Mouse (Mus musculus): ENCODE data around the gene Cabcoco1.

Cabcoco1 gene

GRCm38 (mm10) chr10:68507741-68508140, 34.0 kb downstream of the Cabcoco1 start:
- DNase-seq (ENCODE audit: low spot score) = no peak

DNA sequence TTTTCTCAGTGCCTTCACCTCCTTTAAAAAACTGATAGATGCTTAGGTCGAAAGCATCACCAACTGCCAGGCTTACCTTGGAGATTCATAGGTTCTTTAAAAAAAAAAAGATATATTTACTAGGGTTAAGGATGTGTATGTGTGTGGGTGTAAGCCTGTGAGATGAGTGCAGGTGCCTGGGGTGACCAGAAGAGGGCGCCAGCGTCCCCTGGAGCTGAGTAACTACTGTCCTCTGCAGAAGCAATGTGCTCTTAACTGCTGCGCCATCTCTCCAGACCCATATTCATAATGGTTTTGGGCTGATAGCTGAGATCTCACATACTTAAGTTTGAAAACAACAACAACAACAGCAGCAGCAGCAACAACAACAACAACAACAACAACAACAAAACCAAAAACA, 35.5 kb downstream of the Cabcoco1 start:
- no peak for DNase-seq (ENCODE audit: low spot score)

- no peak for DNase-seq (ENCODE audit: low spot score)
Measured at GRCm38 (mm10) chr10:68504586-68505152, 37.0 kb downstream of the Cabcoco1 start.

DNA sequence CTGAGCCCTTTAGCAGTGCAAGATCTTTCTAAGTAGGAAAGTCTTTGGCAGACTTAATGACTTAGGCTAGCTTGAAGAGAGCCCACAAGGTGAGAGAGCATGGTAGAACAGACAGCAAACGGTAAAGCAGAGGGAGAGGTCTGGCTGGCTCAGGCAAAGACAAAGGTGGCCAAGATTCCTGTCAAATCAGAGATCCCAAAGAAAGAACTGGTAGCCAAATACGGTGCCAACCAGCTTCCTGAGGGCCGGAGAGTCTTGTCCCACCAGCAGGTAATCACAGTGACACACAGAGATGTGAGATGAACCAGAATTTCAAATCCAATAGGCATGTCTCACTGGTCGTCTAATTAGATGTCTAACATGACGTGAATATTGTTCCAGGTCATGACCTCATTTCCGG, 40.6 kb downstream of the Cabcoco1 start:
- DNase-seq (ENCODE audit: low spot score) = no peak

DNA sequence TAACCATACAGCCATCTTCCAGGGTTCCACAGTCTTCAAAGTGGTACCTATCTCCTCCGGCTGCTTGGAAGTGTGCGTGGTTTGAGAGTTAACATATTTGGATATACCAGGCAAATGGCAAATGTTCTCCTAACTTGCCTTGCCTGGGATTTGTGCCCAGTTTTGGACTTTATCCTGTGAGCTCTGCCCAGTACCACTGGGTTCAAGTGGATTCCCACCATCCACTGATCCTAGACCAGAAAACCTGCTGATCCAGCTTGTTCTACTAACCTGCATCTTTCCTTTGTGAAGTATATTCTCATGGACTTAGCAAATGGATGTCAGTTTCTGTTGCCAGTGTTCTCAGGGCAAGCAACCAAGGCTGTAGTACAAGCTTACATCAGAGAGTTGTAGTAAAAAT, 46.5 kb downstream of the Cabcoco1 start:
- DNase-seq (ENCODE audit: low spot score) = no peak

DNA sequence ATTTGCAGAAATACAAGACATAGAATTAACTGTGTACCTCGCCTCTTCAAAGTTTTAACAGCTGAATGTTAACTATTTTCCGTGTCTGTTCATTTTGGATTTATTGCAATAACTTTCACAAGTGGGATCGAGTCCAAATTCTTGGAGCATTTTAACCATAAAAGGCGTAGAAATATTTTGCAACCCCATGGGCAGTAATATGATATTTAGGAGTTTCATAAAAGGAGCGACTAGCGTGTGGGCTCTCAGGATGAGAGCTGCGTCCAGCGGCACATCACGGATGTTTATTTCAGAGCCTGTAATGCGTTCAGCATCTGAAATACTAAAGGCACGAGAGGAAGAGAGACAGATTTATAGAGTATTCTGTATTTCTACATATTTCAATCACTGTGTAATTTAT, 50.1 kb downstream of the Cabcoco1 start:
- DNase-seq (ENCODE audit: low spot score) = no peak

DNA sequence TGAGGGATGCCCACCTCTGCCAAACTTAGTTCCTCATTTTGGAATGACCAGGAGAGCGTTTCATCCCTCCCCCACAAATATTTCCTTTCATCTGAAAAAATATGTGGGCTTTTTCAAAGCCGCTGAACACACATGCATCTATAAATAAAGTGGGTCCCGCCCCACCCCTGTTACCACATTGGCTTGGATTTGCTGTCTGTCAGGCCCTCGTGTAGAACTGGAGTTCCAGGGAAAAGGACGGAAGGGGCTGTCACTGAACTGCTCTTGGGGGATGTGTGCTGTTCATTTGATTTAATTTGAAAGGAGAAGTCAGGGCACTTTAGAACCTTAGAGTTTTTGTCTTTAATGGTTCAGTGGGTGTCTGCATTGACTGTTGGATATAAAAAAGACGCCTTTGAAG, 50.9 kb downstream of the Cabcoco1 start:
- no peak for DNase-seq (ENCODE audit: low spot score)

DNA sequence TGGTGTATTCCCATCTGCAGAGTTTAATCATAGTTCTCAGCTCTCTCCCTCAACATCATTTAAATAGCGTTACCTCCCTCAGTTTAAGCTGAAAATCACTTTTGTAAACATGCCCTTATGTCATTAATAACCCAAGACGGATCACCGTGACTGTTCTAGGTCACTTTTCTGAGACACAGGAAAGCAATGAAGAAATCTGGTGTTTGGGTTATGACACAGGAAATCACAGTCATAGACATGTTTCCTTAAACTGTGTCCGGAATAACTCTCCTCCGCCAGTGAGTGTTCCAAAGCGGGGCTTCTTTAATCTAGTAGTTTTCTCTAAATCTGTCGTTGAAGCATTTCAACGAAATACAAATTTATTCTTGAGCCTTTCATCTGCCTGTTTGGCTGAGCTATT, 68.9 kb downstream of the Cabcoco1 start:
- DNase-seq (ENCODE audit: low spot score) = no peak

- DNase-seq (ENCODE audit: low spot score) = no peak
Measured at GRCm38 (mm10) chr10:68465737-68466327, 75.9 kb downstream of the Cabcoco1 start.

DNA sequence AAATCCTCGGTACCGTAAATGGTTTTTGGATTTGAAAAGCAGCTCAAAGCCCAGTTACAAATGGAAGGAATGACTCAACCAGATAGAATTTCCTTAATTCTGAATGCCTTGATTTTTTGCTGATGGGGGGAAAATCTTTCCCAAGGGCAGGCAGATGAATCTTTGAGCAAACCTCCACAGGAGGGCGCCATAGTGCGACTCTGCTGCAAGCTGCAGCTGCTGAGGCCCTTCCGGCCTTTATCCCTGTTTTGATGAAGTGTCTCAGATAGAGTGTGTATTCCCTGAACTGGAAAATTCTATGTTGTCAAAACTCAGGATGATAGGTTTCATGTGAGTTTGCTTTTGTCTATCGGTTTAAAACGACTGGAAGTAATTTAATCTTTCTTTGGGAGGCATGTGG, 76.8 kb downstream of the Cabcoco1 start:
- no peak for DNase-seq (ENCODE audit: low spot score)

GRCm38 (mm10) chr10:68459784-68460183, 81.9 kb downstream of the Cabcoco1 start:
- DNase-seq (ENCODE audit: low spot score) = no peak

GRCm38 (mm10) chr10:68457019-68457418, 84.7 kb downstream of the Cabcoco1 start:
- no peak for DNase-seq (ENCODE audit: low spot score)

DNA sequence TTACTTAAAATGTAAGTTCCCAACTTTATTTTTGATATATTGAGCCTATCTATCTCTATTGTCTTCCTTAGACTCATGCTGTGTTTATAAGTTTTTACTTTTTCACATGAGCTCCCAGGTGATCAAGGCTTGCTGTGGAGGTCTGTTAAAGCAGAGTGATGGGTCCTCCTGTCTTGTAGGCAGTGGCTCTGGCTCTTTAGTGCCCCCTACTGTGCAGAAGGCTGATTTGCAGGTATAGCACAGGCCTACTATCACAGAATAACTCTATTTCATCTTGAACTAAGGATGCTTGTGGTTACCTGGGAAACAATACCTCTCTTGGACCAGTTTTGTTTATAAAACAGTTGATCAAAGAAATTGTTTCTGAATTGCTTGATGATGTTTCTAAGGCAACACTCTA, 87.2 kb downstream of the Cabcoco1 start:
- DNase-seq (ENCODE audit: low spot score) = no peak

GRCm38 (mm10) chr10:68446797-68447125, 94.9 kb downstream of the Cabcoco1 start:
- DNase-seq (ENCODE audit: low spot score) = no peak

- no peak for DNase-seq (ENCODE audit: low spot score)
Measured at GRCm38 (mm10) chr10:68445876-68446796, 95.6 kb downstream of the Cabcoco1 start.

GRCm38 (mm10) chr10:68445244-68445811, 96.4 kb downstream of the Cabcoco1 start:
- no peak for DNase-seq (ENCODE audit: low spot score)

DNA sequence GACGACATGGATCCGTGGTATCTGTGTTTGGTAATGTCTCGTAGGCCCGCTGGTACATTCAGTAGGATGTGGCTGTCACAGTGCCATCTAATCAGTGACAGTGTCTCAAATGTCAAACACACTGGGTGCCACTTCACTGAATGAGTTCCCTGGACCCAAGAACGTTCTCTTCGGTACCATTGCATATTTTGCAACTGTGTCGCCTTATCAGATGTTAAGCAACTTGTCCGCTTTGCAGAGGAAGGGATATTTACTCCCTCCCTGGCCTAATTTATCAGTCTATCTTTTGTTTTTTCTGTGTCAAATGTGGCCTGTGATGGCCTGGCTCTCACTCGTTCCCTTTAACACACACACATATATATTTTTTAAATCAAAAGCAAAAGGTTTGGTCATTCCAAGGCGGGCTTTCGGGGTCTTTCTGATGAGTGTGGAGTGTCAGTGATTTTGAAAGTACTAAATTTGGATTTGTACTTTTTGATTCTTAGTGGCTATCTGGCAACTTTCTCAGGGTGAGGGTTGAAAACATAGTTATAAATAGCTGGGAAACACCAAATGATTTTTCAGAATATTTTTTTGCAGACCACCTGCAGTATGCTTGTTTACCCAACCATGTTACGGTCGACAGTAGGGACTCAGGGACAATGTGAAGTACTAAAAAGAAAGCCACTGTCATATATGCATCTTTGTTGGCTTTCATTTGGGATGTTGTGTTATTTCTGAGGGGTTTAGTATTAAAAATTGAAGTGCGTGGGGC, 97.2 kb downstream of the Cabcoco1 start:
- DNase-seq (ENCODE audit: low spot score) = no peak

DNA sequence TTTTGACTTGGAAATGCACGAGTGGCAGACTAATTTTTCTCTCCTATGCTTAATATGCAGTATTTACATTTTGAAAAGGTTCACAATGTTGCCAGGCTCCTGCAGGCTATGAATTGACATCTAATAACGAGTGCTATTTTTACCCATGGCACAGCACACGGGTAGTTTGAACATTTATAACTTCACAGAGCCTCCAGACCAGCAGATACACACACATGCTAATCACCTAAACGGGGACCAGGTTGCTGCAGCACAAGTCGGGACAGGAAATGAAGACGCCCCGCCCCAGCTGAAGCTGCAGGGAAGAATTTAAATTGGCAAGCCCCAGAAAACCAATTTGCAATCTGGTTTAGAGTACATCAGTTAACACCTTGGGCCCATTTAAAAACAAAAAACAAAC, 98.6 kb downstream of the Cabcoco1 start:
- no peak for DNase-seq (ENCODE audit: low spot score)

DNA sequence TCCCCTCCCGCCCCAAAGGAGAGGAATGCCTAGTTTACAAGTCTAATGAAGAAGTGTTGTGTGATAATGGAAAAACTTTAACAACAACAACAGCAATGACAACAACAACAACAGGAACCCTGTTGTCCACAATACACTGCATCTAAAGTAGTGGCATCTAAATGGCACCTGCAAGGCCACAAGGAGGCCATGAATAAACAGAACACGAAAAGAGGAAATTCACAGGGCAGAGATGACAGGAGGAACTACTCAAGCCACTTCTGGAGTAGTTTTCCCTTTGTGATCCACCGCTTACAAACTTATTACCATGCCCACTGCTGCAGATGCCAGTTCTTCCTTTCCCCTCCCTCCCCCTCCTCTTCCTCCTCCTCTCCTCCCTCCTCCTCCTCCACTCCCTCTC, 99.0 kb downstream of the Cabcoco1 start:
- DNase-seq (ENCODE audit: low spot score) = no peak

DNA sequence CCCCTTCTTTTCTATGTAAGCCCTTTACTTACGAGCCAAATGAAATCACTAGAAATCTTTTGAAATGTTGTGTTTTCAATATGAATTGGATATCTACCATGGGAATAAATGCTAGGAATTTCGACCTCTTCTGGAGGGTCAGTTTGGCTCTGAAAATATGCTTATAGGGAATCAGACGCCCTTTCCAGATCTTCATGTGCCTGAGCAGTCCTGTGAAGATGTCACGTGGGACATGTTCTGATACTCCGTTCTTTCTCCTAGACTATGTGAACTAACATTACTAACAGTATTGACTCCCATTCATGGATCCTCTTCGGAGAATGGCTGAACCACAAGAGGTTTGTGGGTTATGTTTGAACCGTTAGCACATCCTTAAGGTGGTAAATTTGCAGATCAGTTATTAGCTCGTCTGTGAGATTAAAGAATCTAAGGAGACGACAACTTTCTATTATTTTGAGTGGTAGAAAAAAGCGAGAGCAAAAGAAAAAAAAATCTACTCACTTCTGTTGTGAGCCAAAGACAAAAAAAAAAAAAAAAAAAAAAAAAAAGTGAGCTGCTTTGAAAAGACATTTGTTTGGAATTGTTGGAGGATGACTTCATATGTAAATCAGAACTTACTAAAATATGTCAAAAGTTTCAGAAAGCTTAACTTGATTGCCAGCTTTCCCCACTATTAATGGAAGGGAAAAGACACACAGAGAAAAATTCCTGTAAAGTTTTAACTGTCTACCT, 99.6 kb downstream of the Cabcoco1 start:
- DNase-seq (ENCODE audit: low spot score) = no peak

GRCm38 (mm10) chr10:68440515-68440914, 101.2 kb downstream of the Cabcoco1 start:
- no peak for DNase-seq (ENCODE audit: low spot score)

GRCm38 (mm10) chr10:68435754-68436153, 105.9 kb downstream of the Cabcoco1 start:
- DNase-seq (ENCODE audit: low spot score) = no peak
